Mouse (Mus musculus): Measurements from ENCODE around the gene Tex12.

DNA sequence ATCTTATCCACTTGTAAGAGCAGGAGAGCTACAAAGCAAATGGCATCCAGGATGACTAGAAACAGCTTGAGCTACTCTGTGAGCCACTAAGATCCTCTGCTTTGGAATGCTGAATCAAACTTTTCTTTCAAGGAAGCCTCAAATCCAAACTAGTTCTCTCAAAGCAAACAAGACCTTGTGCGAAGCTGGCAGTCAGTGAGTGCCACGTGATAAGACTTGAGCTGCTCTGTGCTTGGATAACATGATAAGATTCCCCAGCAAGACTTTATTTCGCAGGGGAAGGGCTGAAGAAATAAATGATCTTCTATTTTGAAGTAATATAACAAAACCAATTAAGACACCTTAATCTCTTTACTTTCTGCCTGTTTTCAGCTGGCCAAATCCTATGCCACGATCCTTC is 4.8 kb upstream of the Tex12 start:
- TF ChIP-seq CTCF (IDR thresholded peaks at IDR 0.05 in 2 of 3, conservative IDR thresholded peaks at IDR 0.05 in 1 of 3; ENCODE audit: control insufficient read depth in 1 of 3, insufficient read depth in 1 of 3, low read depth in 2 of 3, low read length in 3 of 3, poor library complexity in 1 of 3, severe bottlenecking in 1 of 3): no peak
- TF ChIP-seq ZKSCAN1 (IDR thresholded peaks at IDR 0.05; ENCODE audit: low read depth, low read length): no peak
- TF ChIP-seq GABPA (IDR thresholded peaks at IDR 0.05; ENCODE audit: low read depth, low read length): no peak
- no peak for TF ChIP-seq TAL1 (IDR thresholded peaks at IDR 0.05; ENCODE audit: low read length)
- TF ChIP-seq RAD21 (IDR thresholded peaks at IDR 0.05; ENCODE audit: low read depth, low read length): no peak
- TF ChIP-seq POLR2A (IDR thresholded peaks at IDR 0.05; ENCODE audit: control insufficient read depth in 1 of 2, insufficient read depth in 1 of 2, low read depth in 1 of 2, low read length in 2 of 2, poor library complexity in 1 of 2): no peak
